Mouse (Mus musculus) limb, embryonic 11.5 days (tissue): ENCODE measurements at regions not wholly inside any gene's neighbourhood (a gene's known extent, or its start where the extent isn't known, plus 50 kb on each side); places are given as distances from the start of the nearest gene placed in this dataset.

Experiments used
- ATAC-seq: fragments of 200-750 bp; cut with Nextera tagmentation; 2 replicates; pipeline ENCODE4 v1.8.0; 2017; ENCODE audit warnings: low read depth; ENCODE audit not compliant: insufficient number of reproducible peaks, low FRiP score, low TSS enrichment
- DNase-seq: peaks from one replicate; pipeline ENCODE4 v3.0.0-alpha.2; 2015; ENCODE audit warnings: low spot score
- H3K27ac ChIP-seq: fragments of 300-500 bp; sonication (generic); replicated peaks from 2 replicates; pipeline ENCODE4 v1.5.1; 2014; ENCODE audit warnings: low read depth, mild to moderate bottlenecking, low read length
- H3K27me3 ChIP-seq: fragments of 300-500 bp; sonication (generic); 2 replicates; pipeline ENCODE4 v1.6.1; 2014; ENCODE audit warnings: mild to moderate bottlenecking, low read length, mixed read lengths; ENCODE audit not compliant: control insufficient read depth, insufficient read depth
- H3K36me3 ChIP-seq: fragments of 300-500 bp; sonication (generic); 2 replicates; pipeline ENCODE4 v1.6.1; 2014; ENCODE audit warnings: mild to moderate bottlenecking, low read length, moderate library complexity, mixed read lengths; ENCODE audit not compliant: control insufficient read depth, insufficient read depth
- H3K4me1 ChIP-seq: fragments of 300-500 bp; sonication (generic); 2 replicates; pipeline ENCODE4 v1.6.1; 2014; ENCODE audit warnings: low read length, mixed read lengths; ENCODE audit not compliant: control insufficient read depth, insufficient read depth
- H3K4me2 ChIP-seq: fragments of 300-500 bp; sonication (generic); 2 replicates; pipeline ENCODE4 v1.6.1; 2014; ENCODE audit warnings: low read depth, mild to moderate bottlenecking, moderate library complexity; ENCODE audit not compliant: severe bottlenecking
- H3K4me3 ChIP-seq: fragments of 300-500 bp; sonication (generic); 2 replicates; pipeline ENCODE4 v1.5.1; 2014; ENCODE audit warnings: low read depth, low read length
- H3K9ac ChIP-seq: fragments of 300-500 bp; sonication (generic); 2 replicates; pipeline ENCODE4 v1.6.1; 2014; ENCODE audit warnings: mild to moderate bottlenecking, low read length
- H3K9me3 ChIP-seq: fragments of 300-500 bp; sonication (generic); 2 replicates; pipeline ENCODE4 v1.6.1; 2016; ENCODE audit warnings: low read length; ENCODE audit not compliant: control insufficient read depth
- WGBS: fragments of 180-500 bp; shearing (Covaris S2); extraction: QIAGEN DNeasy Blood & Tissue Kit; methylation state at CpG from one replicate; pipeline ENCODE4 v1.1.7; 2014; 5-methylcytosine and 5-hydroxymethylcytosine counted together

DNA sequence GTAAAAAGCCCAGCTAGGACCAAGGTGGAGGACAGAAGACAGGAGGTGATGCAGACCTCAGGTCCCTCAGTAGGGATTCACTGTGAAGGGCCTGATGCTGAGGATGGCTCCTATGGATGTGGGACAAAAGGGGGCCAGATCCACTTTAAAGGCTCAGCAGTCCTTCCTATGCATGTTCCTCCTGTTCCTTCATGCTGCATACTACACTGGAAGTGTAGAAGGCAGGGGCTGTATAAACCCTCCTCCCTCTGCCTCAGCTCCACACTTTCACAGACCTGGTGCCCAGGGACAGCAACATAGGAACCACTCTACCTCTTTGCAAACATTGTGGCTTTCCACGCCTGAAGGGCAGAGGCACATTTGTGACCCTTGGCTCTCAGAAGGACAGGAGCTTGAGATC, 505.4 kb upstream of the Vstm2b start:
- Histone ChIP-seq H3K27ac (no peak overlapping the region), H3K4me3 (no peak overlapping the region), H3K27me3 (no peaks in the 10 kb centered on the region), H3K9me3 (no peaks in the 10 kb centered on the region), H3K4me2 (no peak overlapping the region), H3K4me1 (no peaks in the 10 kb centered on the region), H3K36me3 (no peaks in the 10 kb centered on the region), H3K9ac (no peak overlapping the region)
- ATAC-seq (no peak), DNase-seq (no peak)
- 64% methylated on average over 1 of the region's 1 CpGs for WGBS

GRCm38 (mm10) chr7:40398266-40398665, 499.9 kb upstream of the Vstm2b start:
- no peaks in the 10 kb centered on the region for H3K9me3 ChIP-seq
- no peak overlapping the region for H3K4me2 ChIP-seq
- WGBS, result 79% methylated on average over 5 of the region's 5 CpGs
- no peak overlapping the region for H3K27ac ChIP-seq
- DNase-seq, result no peak
- H3K27me3 ChIP-seq, result no peaks in the 10 kb centered on the region
- no peak overlapping the region for H3K4me3 ChIP-seq
- H3K9ac ChIP-seq, result no peak overlapping the region
- H3K36me3 ChIP-seq, result no peaks in the 10 kb centered on the region
- ATAC-seq, result no peak
- H3K4me1 ChIP-seq, result no peaks in the 10 kb centered on the region

GRCm38 (mm10) chr7:40419332-40419731, 478.8 kb upstream of the Vstm2b start:
- no peak overlapping the region for H3K27ac ChIP-seq
- 71% methylated on average over 2 of the region's 2 CpGs for WGBS
- no peaks in the 10 kb centered on the region for H3K9me3 ChIP-seq
- H3K9ac ChIP-seq, result no peak overlapping the region
- H3K4me3 ChIP-seq, result no peak overlapping the region
- H3K4me1 ChIP-seq, result no peaks in the 10 kb centered on the region
- DNase-seq, result no peak
- no peaks in the 10 kb centered on the region for H3K27me3 ChIP-seq
- no peak overlapping the region for H3K4me2 ChIP-seq
- ATAC-seq, result no peak
- H3K36me3 ChIP-seq, result no peaks in the 10 kb centered on the region

GRCm38 (mm10) chr7:40422125-40422524, 476.0 kb upstream of the Vstm2b start:
- Histone ChIP-seq H3K36me3 (no peaks in the 10 kb centered on the region), H3K9me3 (no peaks in the 10 kb centered on the region), H3K4me3 (no peak overlapping the region), H3K27ac (no peak overlapping the region), H3K27me3 (no peaks in the 10 kb centered on the region), H3K9ac (no peak overlapping the region), H3K4me2 (no peak overlapping the region), H3K4me1 (no peaks in the 10 kb centered on the region)
- 77% methylated on average over 4 of the region's 4 CpGs for whole genome bisulfite sequencing
- DNase-seq (no peak), ATAC-seq (no peak)

DNA sequence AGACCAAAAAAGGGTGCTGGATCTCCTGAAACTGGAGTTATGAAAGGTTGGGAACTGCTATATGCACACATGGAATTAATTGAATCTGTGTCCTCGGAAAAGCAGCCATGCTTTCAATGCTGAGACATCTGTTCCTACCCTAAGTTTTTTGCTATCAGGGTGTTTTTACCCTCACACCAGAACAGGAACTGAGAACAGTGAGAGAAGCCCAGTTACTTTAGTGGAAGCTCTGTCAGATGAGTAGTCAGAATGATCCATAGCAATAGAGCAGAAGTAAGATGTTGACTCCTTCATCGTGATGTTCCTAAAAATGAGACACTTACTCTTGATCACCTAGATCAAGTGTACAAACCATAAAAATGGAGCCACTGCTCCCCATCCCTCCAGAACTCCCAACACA, 468.7 kb upstream of the Vstm2b start:
- Histone ChIP-seq H3K36me3 (no peaks in the 10 kb centered on the region), H3K9ac (no peak overlapping the region), H3K4me1 (no peaks in the 10 kb centered on the region), H3K27ac (no peak overlapping the region), H3K4me3 (no peak overlapping the region), H3K4me2 (no peak overlapping the region), H3K27me3 (no peaks in the 10 kb centered on the region), H3K9me3 (no peaks in the 10 kb centered on the region)
- ATAC-seq (no peak), DNase-seq (no peak)
- 82% methylated on average over 2 of the region's 2 CpGs for WGBS

DNA sequence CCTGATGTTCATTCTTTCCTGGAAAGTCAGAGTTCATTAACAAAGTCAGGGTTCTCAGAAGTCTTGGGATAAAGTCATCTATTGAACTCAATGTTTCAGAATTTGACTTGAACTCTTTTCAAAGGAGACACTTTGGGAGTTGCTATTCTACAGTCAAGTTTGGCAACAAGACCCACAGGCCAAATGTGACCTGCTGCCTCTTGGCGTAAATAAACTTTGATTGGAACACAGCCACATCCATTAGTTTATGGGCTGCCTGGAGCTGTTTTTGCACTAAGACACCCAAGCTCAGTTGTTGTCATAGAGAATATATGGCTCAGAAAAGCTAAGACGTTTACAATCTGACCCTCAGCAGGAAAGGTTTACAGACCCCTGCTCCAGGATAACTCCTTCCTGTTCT, 464.2 kb upstream of the Vstm2b start:
- Histone ChIP-seq H3K27ac (no peak overlapping the region), H3K4me2 (no peak overlapping the region), H3K9me3 (no peaks in the 10 kb centered on the region), H3K9ac (no peak overlapping the region), H3K4me1 (no peaks in the 10 kb centered on the region), H3K4me3 (no peak overlapping the region), H3K27me3 (no peaks in the 10 kb centered on the region), H3K36me3 (no peaks in the 10 kb centered on the region)
- ATAC-seq, result no peak
- 48% methylated on average over 2 of the region's 2 CpGs for WGBS
- DNase-seq, result no peak

- Histone ChIP-seq H3K9me3 (peaks cover 6% of the 10 kb centered on the region; the same call in 1 of the 2 replicates), H3K27me3 (no peaks in the 10 kb centered on the region), H3K4me1 (no peaks in the 10 kb centered on the region), H3K36me3 (no peaks in the 10 kb centered on the region), H3K9ac (no peak overlapping the region), H3K4me3 (no peak overlapping the region), H3K27ac (no peak overlapping the region), H3K4me2 (no peak overlapping the region)
- DNase-seq (no peak), ATAC-seq (no peak)
- 67% methylated on average over 1 of the region's 1 CpGs for WGBS
These were observed 457.0 kb upstream of the Vstm2b start for GRCm38 (mm10) chr7:40441128-40441527.

GRCm38 (mm10) chr7:40441786-40442185, 456.3 kb upstream of the Vstm2b start:
- 86% methylated on average over 3 of the region's 3 CpGs for WGBS
- Histone ChIP-seq H3K36me3 (no peaks in the 10 kb centered on the region), H3K27me3 (no peaks in the 10 kb centered on the region)

GRCm38 (mm10) chr7:40466382-40466781, 431.7 kb upstream of the Vstm2b start:
- H3K4me1 ChIP-seq, result no peaks in the 10 kb centered on the region
- no peak overlapping the region for H3K4me2 ChIP-seq
- no peak overlapping the region for H3K4me3 ChIP-seq
- 74% methylated on average over 5 of the region's 5 CpGs for WGBS
- no peak overlapping the region for H3K27ac ChIP-seq
- no peak overlapping the region for H3K9ac ChIP-seq
- no peaks in the 10 kb centered on the region for H3K27me3 ChIP-seq
- no peaks in the 10 kb centered on the region for H3K36me3 ChIP-seq
- DNase-seq (no peak), ATAC-seq (no peak)
- H3K9me3 ChIP-seq, result no peaks in the 10 kb centered on the region

More at GRCm38 (mm10) chr7:40441786-40442185, 456.3 kb upstream of the Vstm2b start:
- no peak overlapping the region for H3K9ac ChIP-seq
- peaks cover 6% of the 10 kb centered on the region; the same call in 1 of the 2 replicates for H3K9me3 ChIP-seq
- ATAC-seq, result no peak
- H3K4me2 ChIP-seq, result no peak overlapping the region
- no peak for DNase-seq
- no peak overlapping the region for H3K27ac ChIP-seq
- H3K4me1 ChIP-seq, result no peaks in the 10 kb centered on the region
- no peak overlapping the region for H3K4me3 ChIP-seq
